Mouse (Mus musculus): ENCODE measurements at regions not wholly inside any gene's neighbourhood (a gene's known extent, or its start where the extent isn't known, plus 50 kb on each side); places are given as distances from the start of the nearest gene placed in this dataset.

DNA sequence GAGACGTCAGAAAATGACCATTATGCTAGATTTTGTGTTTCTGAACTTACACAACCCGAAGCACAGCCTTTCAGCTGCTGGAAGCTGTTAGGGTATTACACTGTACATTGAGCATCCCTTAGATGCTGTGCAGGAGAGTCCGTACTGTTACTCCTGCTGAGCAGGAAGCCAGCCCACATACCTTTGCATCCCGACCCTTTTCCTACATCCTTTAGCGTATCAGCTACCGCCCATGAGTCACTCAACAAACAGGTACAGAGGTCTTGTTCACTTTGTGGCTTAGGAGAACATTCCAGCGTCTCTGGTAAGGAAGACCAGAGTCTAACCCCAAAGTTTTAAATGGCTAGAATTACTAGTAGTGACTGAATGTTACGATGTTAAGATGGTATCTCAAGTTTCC, 311.4 kb upstream of the Pitrm1 start:
- TF ChIP-seq POLR2A (IDR thresholded peaks at IDR 0.05; ENCODE audit: low read depth, low read length) (no peak), CTCF (IDR thresholded peaks at IDR 0.05; ENCODE audit: extremely low read depth, insufficient read length, insufficient replicate concordance, low read depth, low read length) (no peak)
